Mouse (Mus musculus) CH12.LX (cell line): ENCODE measurements at regions not wholly inside any gene's neighbourhood (a gene's known extent, or its start where the extent isn't known, plus 50 kb on each side); places are given as distances from the start of the nearest gene placed in this dataset.

Experiments used
- DNase-seq: peaks from one replicate; pipeline ENCODE4 v3.0.0-alpha.2; 2013; ENCODE audit errors: extremely low read depth
- H3K27ac ChIP-seq: 2 replicates; pipeline ENCODE4 v1.5.1; 2012; ENCODE audit warnings: low read depth, mild to moderate bottlenecking, control low read depth, moderate library complexity; ENCODE audit not compliant: insufficient read depth
- H3K27me3 ChIP-seq: replicated peaks from 2 replicates; pipeline ENCODE3; 2012; ENCODE audit warnings: inconsistent platforms
- H3K36me3 ChIP-seq, 2 experiments: replicated peaks in 1 of 2; 2 replicates each; pipeline versions ENCODE3 to v1.6.1; 2012; ENCODE audit warnings: inconsistent platforms in 1 of 2, low read length in 1 of 2, mild to moderate bottlenecking in 1 of 2, mixed read lengths in 1 of 2, moderate library complexity in 1 of 2; ENCODE audit not compliant: control insufficient read depth in 1 of 2, insufficient read depth in 1 of 2
- H3K4me1 ChIP-seq, 2 experiments: 2 replicates each; pipeline ENCODE4 v1.6.1; 2012; ENCODE audit warnings: inconsistent platforms in 1 of 2, moderate library complexity in 1 of 2; ENCODE audit not compliant: insufficient read depth in 2 of 2, control insufficient read depth in 1 of 2
- H3K4me2 ChIP-seq: 2 replicates; pipeline ENCODE4 v1.6.1; 2012; ENCODE audit warnings: low read depth, mild to moderate bottlenecking, control low read depth; ENCODE audit not compliant: poor library complexity, insufficient read depth, severe bottlenecking
- H3K4me3 ChIP-seq, 3 experiments: fragments of 150-350 bp in 1 of 3; sonication (generic) in 1 of 3; replicated peaks in 1 of 3; 2 replicates each; pipeline versions ENCODE3 to v1.5.1; 2011 to 2012; ENCODE audit warnings: low read depth in 2 of 3, low read length in 2 of 3, mild to moderate bottlenecking in 2 of 3, moderate library complexity in 2 of 3, control low read depth in 1 of 3, improper control_type of control experiment in 1 of 3, inconsistent platforms in 1 of 3, mixed read lengths in 1 of 3; ENCODE audit not compliant: poor library complexity in 1 of 3
- H3K79me2 ChIP-seq: replicated peaks from 2 replicates; pipeline ENCODE4 v1.6.1; 2012; ENCODE audit warnings: mild to moderate bottlenecking, moderate library complexity; ENCODE audit not compliant: control insufficient read depth, poor library complexity, insufficient read depth, severe bottlenecking; ENCODE audit errors: extremely low read depth
- H3K9ac ChIP-seq: 2 replicates; pipeline ENCODE4 v1.6.1; 2012; ENCODE audit warnings: low read depth, mild to moderate bottlenecking, control low read depth, moderate library complexity; ENCODE audit not compliant: insufficient read depth
- H3K9me3 ChIP-seq: replicated peaks from 2 replicates; pipeline ENCODE3; 2012; ENCODE audit warnings: low read length, inconsistent platforms, mixed read lengths
- BHLHE40 ChIP-seq: IDR thresholded peaks from 2 replicates; pipeline ENCODE4 v1.6.1; 2011; ENCODE audit warnings: mild to moderate bottlenecking, low read depth, low read length, improper control_type of control experiment
- CHD1 ChIP-seq: IDR thresholded peaks from 2 replicates; pipeline ENCODE4 v1.6.1; 2012; ENCODE audit warnings: low read depth, low read length, improper control_type of control experiment, inconsistent platforms
- ELF1 ChIP-seq: IDR thresholded peaks from 2 replicates; pipeline ENCODE4 v1.6.1; 2014; ENCODE audit warnings: low read depth, mild to moderate bottlenecking, inconsistent platforms, low read length, improper control_type of control experiment
- EP300 ChIP-seq: IDR thresholded peaks from 2 replicates; pipeline ENCODE4 v1.6.1; 2011; ENCODE audit warnings: low read length, improper control_type of control experiment
- ETS1 ChIP-seq: conservative IDR thresholded peaks from 2 replicates; pipeline ENCODE4 v1.6.1; 2012; ENCODE audit warnings: low read depth, mild to moderate bottlenecking, inconsistent platforms, low read length, improper control_type of control experiment, moderate library complexity
- GABPA ChIP-seq: IDR thresholded peaks from 2 replicates; pipeline ENCODE4 v1.6.1; 2012; ENCODE audit warnings: low read depth, low read length, improper control_type of control experiment, inconsistent platforms; ENCODE audit not compliant: insufficient replicate concordance
- HCFC1 ChIP-seq: IDR thresholded peaks from 2 replicates; pipeline ENCODE4 v1.6.1; 2012; ENCODE audit warnings: low read depth, mild to moderate bottlenecking, inconsistent platforms, low read length, improper control_type of control experiment
- JUND ChIP-seq: conservative IDR thresholded peaks from 2 replicates; pipeline ENCODE4 v1.6.1; 2011; ENCODE audit warnings: low read depth, low read length, improper control_type of control experiment
- MAFK ChIP-seq: IDR thresholded peaks from 2 replicates; pipeline ENCODE4 v1.6.1; 2011; ENCODE audit warnings: low read length, improper control_type of control experiment; ENCODE audit not compliant: insufficient replicate concordance
- MAX ChIP-seq: IDR thresholded peaks from 2 replicates; pipeline ENCODE4 v1.6.1; 2011; ENCODE audit warnings: low read length, improper control_type of control experiment
- MEF2A ChIP-seq: IDR thresholded peaks from 2 replicates; pipeline ENCODE4 v1.6.1; 2014; ENCODE audit warnings: low read depth, mild to moderate bottlenecking, inconsistent platforms, low read length, improper control_type of control experiment, borderline replicate concordance
- MXI1 ChIP-seq: IDR thresholded peaks from 2 replicates; pipeline ENCODE4 v1.6.1; 2011; ENCODE audit warnings: mild to moderate bottlenecking, low read depth, low read length, improper control_type of control experiment
- MYC ChIP-seq: IDR thresholded peaks from 2 replicates; pipeline ENCODE4 v1.6.1; 2011; ENCODE audit warnings: low read depth, mild to moderate bottlenecking, improper control_type of control experiment, low read length
- NELFE ChIP-seq: IDR thresholded peaks from 2 replicates; pipeline ENCODE4 v1.6.1; 2011; ENCODE audit warnings: low read depth, low read length, improper control_type of control experiment
- NRF1 ChIP-seq: IDR thresholded peaks from 2 replicates; pipeline ENCODE4 v1.6.1; 2014; ENCODE audit warnings: low read depth, mild to moderate bottlenecking, inconsistent platforms, low read length, improper control_type of control experiment, moderate library complexity
- PAX5 ChIP-seq: IDR thresholded peaks from 2 replicates; pipeline ENCODE4 v1.6.1; 2012; ENCODE audit warnings: low read length, inconsistent platforms, mixed read lengths
- POLR2A ChIP-seq: IDR thresholded peaks from 2 replicates; pipeline ENCODE4 v1.6.1; 2011; ENCODE audit warnings: low read depth, mild to moderate bottlenecking, improper control_type of control experiment, low read length
- SIN3A ChIP-seq: IDR thresholded peaks from 2 replicates; pipeline ENCODE4 v1.6.1; 2012; ENCODE audit warnings: low read length, improper control_type of control experiment, inconsistent platforms
- SMC3 ChIP-seq: IDR thresholded peaks from 2 replicates; pipeline ENCODE4 v1.6.1; 2011; ENCODE audit warnings: low read depth, low read length, improper control_type of control experiment
- TBP ChIP-seq: conservative IDR thresholded peaks from 2 replicates; pipeline ENCODE4 v1.6.1; 2011; ENCODE audit warnings: low read depth, low read length, improper control_type of control experiment
- TCF12 ChIP-seq: IDR thresholded peaks from 2 replicates; pipeline ENCODE4 v1.6.1; 2014; ENCODE audit warnings: low read depth, mild to moderate bottlenecking, inconsistent platforms, low read length, improper control_type of control experiment
- ZKSCAN1 ChIP-seq: IDR thresholded peaks from 2 replicates; pipeline ENCODE4 v1.6.1; 2012; ENCODE audit warnings: low read depth, inconsistent platforms, low read length, improper control_type of control experiment, borderline replicate concordance
- ZMIZ1 ChIP-seq: IDR thresholded peaks from 2 replicates; pipeline ENCODE4 v1.6.1; 2012; ENCODE audit warnings: low read depth, mild to moderate bottlenecking, inconsistent platforms, low read length, improper control_type of control experiment
- ZNF384 ChIP-seq: IDR thresholded peaks from 2 replicates; pipeline ENCODE4 v1.6.1; 2012; ENCODE audit warnings: low read depth, low read length, improper control_type of control experiment, inconsistent platforms
- dilution Hi-C: fragments of 300-500 bp; cut with MboI; formaldehyde crosslinking; loops from 2 replicates; pipeline ENCODE4 v1.14.3; 2020; ENCODE audit warnings: low sequenced_read_pairs; ENCODE audit not compliant: extremely low pct_unique_long_range_greater_than_20kb, extremely low pct_ligation_motif_present
- in situ Hi-C: fragments of 300-500 bp; cut with MboI; formaldehyde crosslinking; loops from 3 replicates; pipeline ENCODE4 v1.14.3; 2019; ENCODE audit warnings: low sequenced_read_pairs, low pct_ligation_motif_present, low pct_unique_long_range_greater_than_20kb, mixed read lengths

DNA sequence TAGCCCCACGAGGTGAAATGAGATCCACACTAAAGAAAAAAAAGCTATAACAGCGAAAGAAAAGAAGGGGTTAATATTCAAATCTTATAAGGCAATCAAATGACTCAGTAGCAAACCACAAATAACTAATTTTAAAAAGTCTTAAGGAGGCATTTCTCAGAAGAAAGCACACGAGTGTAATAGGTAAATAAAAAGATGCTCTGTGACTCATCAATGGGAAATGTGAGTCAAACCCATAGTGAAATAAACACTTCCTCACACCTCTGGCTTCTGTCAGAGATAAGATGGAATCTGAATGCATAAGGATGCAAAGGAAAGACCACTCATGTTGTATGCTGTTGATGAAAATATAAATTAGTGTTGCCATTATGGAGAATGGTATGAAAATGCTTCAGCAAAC lies 337.1 kb upstream of the Acvr2a start:
- in situ Hi-C loops, result no loop called here
- no peak overlapping the region for H3K4me2 ChIP-seq
- H3K27ac ChIP-seq, result no peak overlapping the region
- no peaks in the 10 kb centered on the region for H3K4me1 ChIP-seq
- no peaks in the 10 kb centered on the region for H3K9me3 ChIP-seq
- no peak overlapping the region for H3K4me3 ChIP-seq
- H3K36me3 ChIP-seq, result no peaks in the 10 kb centered on the region
- TF ChIP-seq MAX (no peak), EP300 (no peak), SMC3 (no peak), TBP (no peak), SIN3A (no peak), ELF1 (no peak), ZNF384 (no peak), JUND (no peak), ETS1 (no peak), BHLHE40 (no peak), TCF12 (no peak), NRF1 (no peak), HCFC1 (no peak), CHD1 (no peak), MAFK (no peak), ZKSCAN1 (no peak), NELFE (no peak), MEF2A (no peak), PAX5 (no peak), MYC (no peak)
- no peak overlapping the region for H3K9ac ChIP-seq
- H3K79me2 ChIP-seq, result no peaks in the 10 kb centered on the region
- no peak for DNase-seq
- no peaks in the 10 kb centered on the region for H3K27me3 ChIP-seq
- dilution Hi-C loops, result no loop called here

- dilution Hi-C loops (no loop called here), in situ Hi-C loops (no loop called here)
- no peaks in the 10 kb centered on the region for H3K79me2 ChIP-seq
- TF ChIP-seq POLR2A, result no peak
- TF ChIP-seq ELF1, result no peak
- no peak for TF ChIP-seq GABPA
- TF ChIP-seq HCFC1, result no peak
- TF ChIP-seq SMC3, result no peak
- TF ChIP-seq BHLHE40, result no peak
- no peak for TF ChIP-seq ZMIZ1
- TF ChIP-seq MXI1, result no peak
- TF ChIP-seq ZKSCAN1, result no peak
- no peak overlapping the region for H3K27ac ChIP-seq
- no peaks in the 10 kb centered on the region for H3K9me3 ChIP-seq
- no peak overlapping the region for H3K4me2 ChIP-seq
- H3K4me1 ChIP-seq, result no peaks in the 10 kb centered on the region
- H3K36me3 ChIP-seq, result no peaks in the 10 kb centered on the region
- H3K27me3 ChIP-seq, result no peaks in the 10 kb centered on the region
- DNase-seq, result no peak
- no peak overlapping the region for H3K9ac ChIP-seq
- H3K4me3 ChIP-seq, result no peak overlapping the region
Measured at GRCm38 (mm10) chr2:48477336-48477735, 336.6 kb upstream of the Acvr2a start.
